Comparison of ENCODE assay signal across 8 mouse cellular contexts in genomic region chr11:46054911-46055895, GRCm38 (mm10). TPM values are rescaled to one million over a fixed set of nuclear protein-coding genes. Genes with fewer than 3 reads are reported as not detected.
DNase-seq lines count a peak whose midpoint lies in the region; ATAC-seq and TF ChIP-seq lines count a peak whose summit lies in the region.

No protein-coding gene starts in this region.

- H3K4me2 ChIP-seq in heart, embryonic 16.5 days (ENCODE audit: low read depth, low read length) = peak overlapping the region; percentile 73
- peak overlapping the region; percentile 67 for H3K4me2 ChIP-seq in midbrain, embryonic 11.5 days

- H3K27ac ChIP-seq in ES-E14 (ENCODE audit: insufficient read depth, low read depth, low read length, poor library complexity, severe bottlenecking) = no peak overlapping the region
- peak overlapping the region; percentile 95 for H3K27ac ChIP-seq in heart, embryonic 16.5 days (ENCODE audit: low read length)
- H3K27ac ChIP-seq in midbrain, embryonic 11.5 days (ENCODE audit: low read depth, low read length) = no peak overlapping the region

- peak; percentile 51 for DNase-seq in gastrocnemius, postnatal 25 days
- no peak for DNase-seq in gastrocnemius, postnatal 36 days
- no peak for DNase-seq in ES-E14 (ENCODE audit: low read depth, low spot score)
- peak; percentile 91 for DNase-seq in midbrain, embryonic 11.5 days (ENCODE audit: low spot score, missing footprints)
- DNase-seq in adrenal gland, postnatal 4 days (ENCODE audit: low spot score in 2 of 2) = no peak
- DNase-seq in adrenal gland, postnatal 14 days = no peak

- no peak for ATAC-seq in heart, embryonic 16.5 days (replicated peaks; ENCODE audit: extremely low read depth, insufficient read depth, low FRiP score)
- peak; percentile 45; the same call in 1 of the 2 replicates for ATAC-seq in midbrain, embryonic 11.5 days (ENCODE audit: low FRiP score)
- ATAC-seq in megakaryocyte-erythroid progenitor cell, adult 5-6 weeks (replicated peaks; ENCODE audit: low FRiP score, low TSS enrichment, poor library complexity, severe bottlenecking) = no peak

- in situ Hi-C loops in ES-E14 (cut with MboI; ENCODE audit: low sequenced_read_pairs in 2 of 2, unreplicated experiment in 2 of 2) = no loop called here

- intact Hi-C loops in gastrocnemius, postnatal 36 days (cut with DNase I) = no loop called here

- no peaks in the 10 kb centered on the region for H3K27me3 ChIP-seq in heart, embryonic 16.5 days (ENCODE audit: control insufficient read depth, insufficient read depth, low read length)
- peaks cover 2% of the 10 kb centered on the region; the same call in 1 of the 2 replicates for H3K27me3 ChIP-seq in midbrain, embryonic 11.5 days (ENCODE audit: control insufficient read depth, insufficient read depth, low read length)

- 17% methylated on average over 13 of the region's 13 CpGs for WGBS in heart, embryonic 16.5 days
- 29% methylated on average over 13 of the region's 13 CpGs for WGBS in midbrain, embryonic 11.5 days

- H3K4me1 ChIP-seq in ES-E14 (ENCODE audit: control insufficient read depth in 2 of 2, insufficient read depth in 2 of 2, low read length in 2 of 2, poor library complexity in 1 of 2) = peaks cover 5 to 11% of the 10 kb centered on the region in 2 experiments
- H3K4me1 ChIP-seq in heart, embryonic 16.5 days (ENCODE audit: control insufficient read depth, insufficient read depth, low read length) = peaks cover 23% of the 10 kb centered on the region
- H3K4me1 ChIP-seq in midbrain, embryonic 11.5 days (ENCODE audit: control insufficient read depth, insufficient read depth, low read length) = peaks cover 4% of the 10 kb centered on the region; the same call in 1 of the 2 replicates

- no peaks in the 10 kb centered on the region for H3K9me3 ChIP-seq in ES-E14 (ENCODE audit: control insufficient read depth, insufficient read depth, low read depth, low read length)
- no peaks in the 10 kb centered on the region for H3K9me3 ChIP-seq in heart, embryonic 16.5 days (replicated peaks; ENCODE audit: control insufficient read depth, low read length)
- no peaks in the 10 kb centered on the region for H3K9me3 ChIP-seq in midbrain, embryonic 11.5 days (ENCODE audit: control insufficient read depth, low read length)

- H3K4me3 ChIP-seq in ES-E14 (ENCODE audit: insufficient read depth in 1 of 2, low read depth in 1 of 2, low read length in 2 of 2, poor library complexity in 1 of 2, severe bottlenecking in 1 of 2) = peak overlapping the region; percentile 76 to 90; a peak in 2 of 4 replicates
- H3K4me3 ChIP-seq in heart, embryonic 16.5 days (ENCODE audit: low read length) = peak overlapping the region; percentile 68
- peak overlapping the region; percentile 47 for H3K4me3 ChIP-seq in midbrain, embryonic 11.5 days (ENCODE audit: low read depth, low read length)

- H3K9ac ChIP-seq in ES-E14 (ENCODE audit: insufficient read depth, low read depth, low read length, poor library complexity, severe bottlenecking) = no peak overlapping the region
- peak overlapping the region; percentile 95 for H3K9ac ChIP-seq in heart, embryonic 16.5 days (ENCODE audit: low read length)
- peak overlapping the region; percentile 80; the same call in 1 of the 2 replicates for H3K9ac ChIP-seq in midbrain, embryonic 11.5 days (ENCODE audit: low read length)

- H3K36me3 ChIP-seq in ES-E14 (ENCODE audit: control insufficient read depth, insufficient read depth, low read length, poor library complexity, severe bottlenecking) = no peaks in the 10 kb centered on the region
- H3K36me3 ChIP-seq in heart, embryonic 16.5 days (ENCODE audit: control insufficient read depth, insufficient read depth) = no peaks in the 10 kb centered on the region
- no peaks in the 10 kb centered on the region for H3K36me3 ChIP-seq in midbrain, embryonic 11.5 days (ENCODE audit: control insufficient read depth, insufficient read depth, low read length)

TF ChIP-seq in ES-E14, 5 proteins besides CTCF, POLR2A, EP300 and RAD21:
- TF ChIP-seq HCFC1 (IDR thresholded peaks at IDR 0.05; ENCODE audit: borderline replicate concordance, insufficient read depth, low read length) = no peak
- no peak for TF ChIP-seq ZNF384 (IDR thresholded peaks at IDR 0.05; ENCODE audit: low read depth, low read length)
- no peak for TF ChIP-seq ZC3H11A (IDR thresholded peaks at IDR 0.05; ENCODE audit: borderline replicate concordance, low read depth, low read length)

RNA-seq across cellular contexts. Expression of gene Adam19, which starts 0.6 kb away (rescaled TPM):
- 1 to 10 TPM; 4.9 to 8.0 TPM for total RNA-seq in gastrocnemius, postnatal 25 days (2021)
- total RNA-seq in gastrocnemius, postnatal 36 days (2021) = 1 to 10 TPM; 4.4 TPM
- total RNA-seq in ES-E14 (2012; rRNA removed) = 43.8 and 71.1 TPM in 2 replicates
- 21.3 and 24.4 TPM in 2 replicates for polyA plus RNA-seq in heart, embryonic 16.5 days (2015; fragmentation: Nextera tagmentation; extraction: Ambion mirVana)
- 6.1 and 6.6 TPM in 2 replicates for polyA plus RNA-seq in midbrain, embryonic 11.5 days (2014; fragmentation: Nextera tagmentation; extraction: Ambion mirVana)
- 10 to 100 TPM; 22.4 to 25.8 TPM for total RNA-seq in adrenal gland, postnatal 4 days (2021)
- total RNA-seq in adrenal gland, postnatal 14 days (2021) = 10.7 and 13.2 TPM in 2 replicates
- 0.20 and 0.92 TPM in 2 replicates for total RNA-seq in megakaryocyte-erythroid progenitor cell, adult 5-6 weeks (2014; fragmentation: Nextera tagmentation)
- not detected in 2 replicates for total RNA-seq in megakaryocyte-erythroid progenitor cell, adult 5-6 weeks (2017)

RNA-seq across cellular contexts. Expression of gene Gm12166, which starts 3.1 kb away (rescaled TPM):
- 1 to 10 TPM in 1 of 2 experiments, under 1 TPM in 1; 0.51 to 1.2 TPM for total RNA-seq in gastrocnemius, postnatal 25 days (2021)
- under 1 TPM in 1 of 2 experiments, not detected in 1; 0.54 TPM for total RNA-seq in gastrocnemius, postnatal 36 days (2021)
- total RNA-seq in ES-E14 (2012; rRNA removed) = 3.9 and 6.8 TPM in 2 replicates
- polyA plus RNA-seq in heart, embryonic 16.5 days (2015; fragmentation: Nextera tagmentation; extraction: Ambion mirVana) = 3.0 and 10.7 TPM in 2 replicates
- 1.4 and 2.5 TPM in 2 replicates for polyA plus RNA-seq in midbrain, embryonic 11.5 days (2014; fragmentation: Nextera tagmentation; extraction: Ambion mirVana)
- total RNA-seq in adrenal gland, postnatal 4 days (2021) = 1 to 10 TPM; 6.1 to 8.2 TPM
- 0.86 and 4.1 TPM in 2 replicates for total RNA-seq in adrenal gland, postnatal 14 days (2021)
- 8.4 TPM in 1 of 2 replicates, not detected in the other for total RNA-seq in megakaryocyte-erythroid progenitor cell, adult 5-6 weeks (2014; fragmentation: Nextera tagmentation)
- total RNA-seq in megakaryocyte-erythroid progenitor cell, adult 5-6 weeks (2017) = 7.6 and 8.1 TPM in 2 replicates

Comparison
In these comparisons a context has a peak if more than half of its experiments do, and no peak if none do; other contexts are left out.
1. DNase-seq: peak in gastrocnemius, postnatal 25 days (single experiment) and midbrain, embryonic 11.5 days (single experiment); none in gastrocnemius, postnatal 36 days (0 of 2), ES-E14 (single experiment), adrenal gland, postnatal 4 days (0 of 2) and adrenal gland, postnatal 14 days (single experiment).
2. Peak in every context shown above with its lines, with median percentiles within 50 percentile points of each other: H3K4me3 ChIP-seq.